Mouse (Mus musculus): Measurements from ENCODE around the gene Actr5. TPM values are rescaled to one million over a fixed set of nuclear protein-coding genes. Genes with fewer than 3 reads are reported as not detected.
A peak's percentile ranks its signal among the peaks of the same experiment; 100 is the strongest.

The Actr5 gene
- 5.4 and 6.3 TPM in 2 replicates for polyA plus RNA-seq (2015; fragmentation: Nextera tagmentation; extraction: Ambion mirVana)

GRCm38 (mm10) chr2:158624718-158625222, at the start of gene Actr5:
Gene Actr5 (plus strand): TSS chr2:158624888.
- WGBS (ENCODE audit: insufficient replicate concordance) = 0% methylated on average over 39 of the region's 39 CpGs
- peak within 1 kb of the TSS; percentile 90 for H3K4me3 ChIP-seq (replicated peaks)
- DNase-seq = peak; percentile 95
- H3K4me2 ChIP-seq = peak within 1 kb of the TSS; percentile 86
- ATAC-seq (ENCODE audit: low read depth) = peak; percentile 88
- peak within 1 kb of the TSS; percentile 75 for H3K27ac ChIP-seq
- no peaks in the 10 kb centered on the region for H3K9me3 ChIP-seq (replicated peaks)
- peak within 1 kb of the TSS; percentile 85 for H3K9ac ChIP-seq
- H3K27me3 ChIP-seq = peaks cover 25% of the 10 kb centered on the region
- peaks cover 22% of the 10 kb centered on the region for H3K4me1 ChIP-seq (replicated peaks)
- H3K36me3 ChIP-seq = peaks cover 26% of the 10 kb centered on the region

- 49% methylated on average over 4 of the region's 4 CpGs for whole genome bisulfite sequencing (ENCODE audit: insufficient replicate concordance)
- Histone ChIP-seq H3K9ac (no peak overlapping the region), H3K36me3 (no peaks in the 10 kb centered on the region), H3K4me1 (replicated peaks) (peaks cover 6% of the 10 kb centered on the region), H3K9me3 (replicated peaks) (no peaks in the 10 kb centered on the region), H3K27ac (no peak overlapping the region), H3K27me3 (no peaks in the 10 kb centered on the region), H3K4me3 (replicated peaks) (no peak overlapping the region), H3K4me2 (no peak overlapping the region)
- DNase-seq (no peak), ATAC-seq (ENCODE audit: low read depth) (no peak)
These were observed 44.7 kb upstream of the Actr5 start for GRCm38 (mm10) chr2:158579979-158580378.

DNA sequence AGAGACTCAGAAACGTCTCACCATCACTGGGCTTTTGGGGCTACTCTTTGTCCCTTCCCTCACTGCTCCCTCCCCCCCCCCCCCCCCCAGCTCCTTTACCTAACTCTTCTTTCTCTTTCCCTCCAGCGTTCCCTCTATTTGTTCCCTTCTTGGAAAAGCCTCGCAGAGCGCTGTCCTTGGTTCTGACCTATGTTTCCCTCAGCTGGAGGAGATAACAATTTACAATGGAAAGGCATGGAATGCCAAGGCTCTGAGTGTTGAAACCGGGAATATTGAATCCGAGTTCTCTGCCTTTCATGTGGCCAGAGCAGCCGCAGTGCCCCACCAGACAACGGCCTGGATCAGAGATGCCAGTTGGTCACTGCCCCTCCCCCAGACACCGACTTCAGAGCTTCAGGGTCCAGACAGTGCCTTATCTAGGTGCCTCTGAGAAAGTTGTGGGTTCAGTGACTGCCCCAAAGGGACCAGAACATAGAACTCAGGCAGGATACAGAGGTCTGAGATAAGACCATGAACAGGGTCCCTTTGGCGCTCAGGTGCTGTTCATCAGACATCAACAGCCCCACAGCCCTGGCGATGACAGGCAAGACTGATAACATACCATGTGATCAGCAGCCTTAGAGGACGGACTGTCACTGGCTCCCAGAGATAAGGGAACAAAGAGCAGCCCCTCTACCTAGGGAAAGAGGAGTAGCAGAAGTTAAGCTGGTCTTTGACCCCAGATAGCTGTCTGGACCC, 39.9 kb upstream of the Actr5 start:
- Histone ChIP-seq H3K27me3 (peaks cover 13% of the 10 kb centered on the region; the same call in 1 of the 2 replicates), H3K4me3 (replicated peaks) (no peak overlapping the region), H3K4me2 (peak overlapping the region; percentile 15), H3K36me3 (no peaks in the 10 kb centered on the region), H3K9me3 (replicated peaks) (no peaks in the 10 kb centered on the region), H3K4me1 (replicated peaks) (peaks cover 10% of the 10 kb centered on the region), H3K9ac (no peak overlapping the region), H3K27ac (no peak overlapping the region)
- ATAC-seq (ENCODE audit: low read depth) = peak; percentile 90
- DNase-seq = peak; percentile 35
- 4% methylated on average over 12 of the region's 12 CpGs for WGBS (ENCODE audit: insufficient replicate concordance)

DNA sequence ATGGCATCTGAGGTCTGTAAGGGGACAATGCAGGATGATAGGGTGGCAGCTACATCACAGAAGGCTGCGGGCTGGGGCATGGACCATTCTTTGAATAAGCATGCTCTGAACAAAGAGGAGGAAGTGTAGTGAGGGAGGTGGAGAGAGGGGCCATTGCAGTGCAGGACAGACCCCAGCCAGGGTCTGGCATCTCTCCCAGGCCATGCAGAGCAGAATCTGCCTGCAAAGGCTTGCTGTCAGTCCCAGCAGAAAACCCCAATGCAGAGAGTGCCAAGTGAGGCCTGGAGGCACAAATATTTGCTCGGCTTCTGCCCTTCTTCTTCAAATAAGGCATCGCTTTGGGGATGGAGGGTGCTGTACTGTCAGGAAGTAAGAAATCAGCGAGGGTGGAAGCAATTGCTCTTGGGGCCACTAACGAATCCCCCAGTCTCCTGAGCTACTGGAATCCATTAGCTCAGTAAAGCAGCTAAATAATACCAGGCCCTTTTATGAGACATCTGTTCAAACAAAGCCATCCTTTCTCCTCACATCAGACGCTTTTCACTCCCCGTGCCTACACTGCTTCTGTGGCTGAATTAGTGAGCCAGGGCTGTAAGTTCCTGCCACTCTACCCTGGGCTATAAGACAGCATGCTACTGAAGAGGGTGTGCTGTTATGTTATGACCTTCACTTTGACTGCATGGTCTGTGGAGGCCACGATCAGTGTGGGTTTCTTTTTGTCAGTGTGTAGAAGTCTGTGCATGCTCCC, 36.0 kb upstream of the Actr5 start:
- Histone ChIP-seq H3K36me3 (no peaks in the 10 kb centered on the region), H3K4me1 (replicated peaks) (peaks cover 10% of the 10 kb centered on the region), H3K27me3 (peaks cover 18% of the 10 kb centered on the region; the same call in 1 of the 2 replicates), H3K4me2 (no peak overlapping the region), H3K9ac (no peak overlapping the region), H3K27ac (no peak overlapping the region), H3K9me3 (replicated peaks) (no peaks in the 10 kb centered on the region), H3K4me3 (replicated peaks) (no peak overlapping the region)
- WGBS (ENCODE audit: insufficient replicate concordance) = 41% methylated on average over 8 of the region's 8 CpGs
- DNase-seq (no peak), ATAC-seq (ENCODE audit: low read depth) (no peak)

DNA sequence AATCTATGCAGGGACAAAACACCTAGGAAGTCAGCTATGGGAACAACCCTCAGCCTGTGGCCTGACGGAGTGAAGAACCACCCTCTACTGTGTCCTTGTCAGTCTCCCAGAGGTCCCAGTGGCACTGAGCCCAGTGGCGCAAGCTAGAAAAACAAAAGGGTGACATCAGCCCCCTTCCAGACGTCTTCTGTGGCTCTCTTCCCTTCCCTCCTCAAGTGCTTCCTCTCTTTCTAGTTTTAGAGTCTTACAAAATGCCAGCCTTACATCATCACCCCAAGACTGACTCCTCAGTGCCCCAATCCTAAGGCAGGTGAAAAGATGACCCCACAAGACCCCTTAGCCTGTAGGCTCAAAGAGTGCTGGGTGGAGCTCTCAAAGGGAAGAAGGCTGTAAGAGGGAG, 34.2 kb upstream of the Actr5 start:
- 46% methylated on average over 3 of the region's 3 CpGs for WGBS (ENCODE audit: insufficient replicate concordance)
- no peaks in the 10 kb centered on the region for H3K9me3 ChIP-seq (replicated peaks)

DNA sequence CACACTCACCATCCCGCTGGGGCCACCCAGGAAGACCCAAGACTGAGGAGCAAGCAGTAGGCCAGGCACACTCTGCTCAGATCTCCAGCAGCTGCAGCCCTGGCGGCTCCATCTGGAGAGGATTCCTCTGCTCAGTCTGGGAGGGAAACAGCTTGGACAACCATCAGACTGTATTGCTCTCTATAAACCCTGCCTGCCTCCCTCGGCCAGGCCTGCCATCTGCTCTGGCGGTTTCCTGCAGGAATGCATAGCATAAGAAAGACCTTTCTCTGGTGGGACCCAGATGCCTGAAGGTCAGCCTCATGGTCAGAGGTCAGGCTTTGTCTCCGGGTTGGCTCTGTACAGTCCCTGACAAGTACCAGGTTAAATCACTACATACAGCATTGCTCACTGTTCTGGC, 33.4 kb upstream of the Actr5 start:
- Histone ChIP-seq H3K4me3 (replicated peaks) (no peak overlapping the region), H3K36me3 (no peaks in the 10 kb centered on the region), H3K9me3 (replicated peaks) (no peaks in the 10 kb centered on the region), H3K27me3 (peaks cover 28% of the 10 kb centered on the region), H3K4me1 (replicated peaks) (no peaks in the 10 kb centered on the region), H3K27ac (no peak overlapping the region), H3K4me2 (no peak overlapping the region), H3K9ac (no peak overlapping the region)
- 30% methylated on average over 5 of the region's 5 CpGs for WGBS (ENCODE audit: insufficient replicate concordance)
- ATAC-seq (ENCODE audit: low read depth) = no peak
- no peak for DNase-seq

More for the DNA sequence above, 34.2 kb upstream of the Actr5 start:
- H3K4me1 ChIP-seq (replicated peaks) = no peaks in the 10 kb centered on the region
- H3K36me3 ChIP-seq = no peaks in the 10 kb centered on the region
- ATAC-seq (ENCODE audit: low read depth) (no peak), DNase-seq (no peak)
- peaks cover 22% of the 10 kb centered on the region for H3K27me3 ChIP-seq
- H3K4me2 ChIP-seq = no peak overlapping the region
- no peak overlapping the region for H3K4me3 ChIP-seq (replicated peaks)
- H3K27ac ChIP-seq = no peak overlapping the region
- H3K9ac ChIP-seq = no peak overlapping the region

DNA sequence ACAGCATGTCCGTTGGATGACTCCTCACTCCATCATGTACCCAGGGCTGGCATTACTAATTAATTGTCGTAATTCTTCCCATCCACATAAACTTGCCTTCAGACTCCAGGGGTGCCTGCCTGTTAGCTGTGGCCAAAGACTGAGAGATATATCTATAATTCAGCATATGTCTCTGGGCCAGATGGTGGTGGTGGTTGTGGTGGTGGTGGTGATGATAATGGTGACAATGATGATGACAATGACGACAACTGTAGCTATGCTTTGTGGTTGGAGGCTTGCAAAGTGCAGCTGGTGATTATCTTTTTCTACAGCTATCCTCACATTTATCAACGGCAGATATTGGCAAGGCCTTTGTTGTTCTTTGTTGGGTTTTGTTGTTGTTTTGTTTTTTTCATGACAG, 31.3 kb upstream of the Actr5 start:
- Histone ChIP-seq H3K36me3 (no peaks in the 10 kb centered on the region), H3K4me1 (replicated peaks) (no peaks in the 10 kb centered on the region), H3K9ac (no peak overlapping the region), H3K4me3 (replicated peaks) (no peak overlapping the region), H3K27me3 (peaks cover 20% of the 10 kb centered on the region), H3K27ac (no peak overlapping the region), H3K4me2 (no peak overlapping the region), H3K9me3 (replicated peaks) (no peaks in the 10 kb centered on the region)
- ATAC-seq (ENCODE audit: low read depth) = no peak
- 40% methylated on average over 4 of the region's 4 CpGs for WGBS (ENCODE audit: insufficient replicate concordance)
- DNase-seq = no peak

DNA sequence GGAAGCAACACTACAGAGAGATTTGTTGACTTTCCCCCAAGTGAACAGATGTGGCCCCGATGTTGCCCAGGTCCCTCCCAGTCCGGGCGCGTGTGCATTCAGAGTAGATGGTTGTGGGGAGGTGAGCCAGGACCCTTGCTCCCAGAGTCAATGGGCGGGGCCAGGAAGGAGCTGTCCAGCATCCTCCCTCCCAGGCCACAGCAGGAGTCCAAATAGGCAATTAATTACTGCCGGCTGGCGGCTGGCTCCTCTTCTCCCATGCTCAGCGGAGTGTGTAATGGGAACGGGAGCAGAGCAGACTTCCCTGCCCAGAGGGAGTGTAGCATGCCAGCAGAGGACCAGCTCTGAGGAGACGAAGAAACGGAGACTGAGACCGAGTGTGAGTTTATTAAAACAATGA, 29.6 kb upstream of the Actr5 start:
- Histone ChIP-seq H3K4me3 (replicated peaks) (no peak overlapping the region), H3K36me3 (no peaks in the 10 kb centered on the region), H3K9me3 (replicated peaks) (no peaks in the 10 kb centered on the region), H3K27me3 (peaks cover 20% of the 10 kb centered on the region), H3K4me1 (replicated peaks) (no peaks in the 10 kb centered on the region), H3K9ac (no peak overlapping the region), H3K4me2 (no peak overlapping the region), H3K27ac (no peak overlapping the region)
- ATAC-seq (ENCODE audit: low read depth) (no peak), DNase-seq (no peak)
- 3% methylated on average over 12 of the region's 12 CpGs for WGBS (ENCODE audit: insufficient replicate concordance)

GRCm38 (mm10) chr2:158595577-158595976, 29.1 kb upstream of the Actr5 start:
- Histone ChIP-seq H3K4me2 (no peak overlapping the region), H3K9ac (no peak overlapping the region), H3K4me1 (replicated peaks) (no peaks in the 10 kb centered on the region), H3K27me3 (peaks cover 22% of the 10 kb centered on the region), H3K9me3 (replicated peaks) (no peaks in the 10 kb centered on the region), H3K4me3 (replicated peaks) (no peak overlapping the region), H3K27ac (no peak overlapping the region), H3K36me3 (no peaks in the 10 kb centered on the region)
- DNase-seq (no peak), ATAC-seq (ENCODE audit: low read depth) (no peak)
- WGBS (ENCODE audit: insufficient replicate concordance) = 38% methylated on average over 7 of the region's 7 CpGs

DNA sequence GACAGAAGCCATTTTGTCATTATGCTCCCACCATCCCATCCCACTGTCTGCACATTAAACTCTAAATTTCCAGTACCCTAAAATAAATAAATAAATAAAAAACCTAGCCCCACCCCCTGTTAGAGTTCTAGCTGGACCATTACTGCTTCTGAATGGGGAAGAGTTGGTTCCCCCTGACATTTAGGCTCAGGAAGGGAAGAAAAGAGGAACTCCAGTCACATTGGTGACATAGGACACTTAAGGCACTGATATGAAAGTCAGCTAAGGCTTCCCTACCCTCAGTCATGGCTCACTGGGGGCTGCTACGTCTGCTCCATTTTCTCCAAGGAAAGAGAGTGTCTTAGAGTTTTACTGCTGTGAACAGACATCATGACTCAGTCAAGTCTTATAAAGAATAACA, 27.9 kb upstream of the Actr5 start:
- Histone ChIP-seq H3K9me3 (replicated peaks) (no peaks in the 10 kb centered on the region), H3K9ac (no peak overlapping the region), H3K27ac (no peak overlapping the region), H3K36me3 (no peaks in the 10 kb centered on the region), H3K4me1 (replicated peaks) (no peaks in the 10 kb centered on the region), H3K4me3 (replicated peaks) (no peak overlapping the region), H3K4me2 (no peak overlapping the region), H3K27me3 (peaks cover 35% of the 10 kb centered on the region)
- WGBS (ENCODE audit: insufficient replicate concordance) = 15% methylated on average over 1 of the region's 1 CpGs
- ATAC-seq (ENCODE audit: low read depth) (no peak), DNase-seq (no peak)

GRCm38 (mm10) chr2:158600517-158600916, 24.2 kb upstream of the Actr5 start:
- DNase-seq = no peak
- Histone ChIP-seq H3K4me2 (no peak overlapping the region), H3K9ac (no peak overlapping the region), H3K27ac (no peak overlapping the region), H3K9me3 (replicated peaks) (no peaks in the 10 kb centered on the region), H3K27me3 (peaks cover 53% of the 10 kb centered on the region), H3K4me3 (replicated peaks) (no peak overlapping the region), H3K4me1 (replicated peaks) (peaks cover 4% of the 10 kb centered on the region; the same call in 1 of the 2 replicates), H3K36me3 (no peaks in the 10 kb centered on the region)
- ATAC-seq (ENCODE audit: low read depth) = no peak
- WGBS (ENCODE audit: insufficient replicate concordance) = 18% methylated on average over 3 of the region's 3 CpGs

Measured in liver, embryonic 13.5 days (tissue).